Mouse (Mus musculus): Measurements from ENCODE around the gene Eif4e2. TPM values are rescaled to one million over a fixed set of nuclear protein-coding genes. Genes with fewer than 3 reads are reported as not detected.

Gene Eif4e2
- polyA plus RNA-seq, 1 experiment = 26.6 TPM

- no peak for TF ChIP-seq POLR2A (IDR thresholded peaks at IDR 0.05; ENCODE audit: borderline replicate concordance, extremely low read depth, low read depth, low read length)
- no peak for DNase-seq
- 66% methylated on average over 9 of the region's 9 CpGs for WGBS
- H3K4me3 ChIP-seq (replicated peaks; ENCODE audit: extremely low read depth, low read depth, low read length) = no peak within 1 kb of the TSS
- peaks cover 4% of the 10 kb centered on the region; the same call in 1 of the 2 replicates for H3K4me1 ChIP-seq (ENCODE audit: control insufficient read depth, insufficient read depth, low read length)
These were observed 30.7 kb upstream of the Eif4e2 start, which contains the start of gene Prss56 for GRCm38 (mm10) chr1:87183013-87183412. Gene Prss56 (plus strand): TSS chr1:87183313.

- TF ChIP-seq POLR2A (IDR thresholded peaks at IDR 0.05; ENCODE audit: borderline replicate concordance, extremely low read depth, low read depth, low read length) (no peak), CTCF (IDR thresholded peaks at IDR 0.05; ENCODE audit: insufficient read depth, low read length) (no peak)
These were observed 29.5 kb upstream of the Eif4e2 start for GRCm38 (mm10) chr1:87183998-87184750.

GRCm38 (mm10) chr1:87184751-87185139 is 29.0 kb upstream of the Eif4e2 start:
- H3K4me3 ChIP-seq (replicated peaks; ENCODE audit: extremely low read depth, low read depth, low read length) = no peak overlapping the region
- WGBS = 11% methylated on average over 20 of the region's 20 CpGs
- peaks cover 4% of the 10 kb centered on the region; the same call in 1 of the 2 replicates for H3K4me1 ChIP-seq (ENCODE audit: control insufficient read depth, insufficient read depth, low read length)
- DNase-seq = peak; percentile 70
- TF ChIP-seq POLR2A (IDR thresholded peaks at IDR 0.05; ENCODE audit: borderline replicate concordance, extremely low read depth, low read depth, low read length) = no peak
- peak; percentile 77 for TF ChIP-seq CTCF (IDR thresholded peaks at IDR 0.05; ENCODE audit: insufficient read depth, low read length)

More at GRCm38 (mm10) chr1:87183998-87184750, 29.5 kb upstream of the Eif4e2 start:
- WGBS = 34% methylated on average over 15 of the region's 15 CpGs
- peaks cover 4% of the 10 kb centered on the region; the same call in 1 of the 2 replicates for H3K4me1 ChIP-seq (ENCODE audit: control insufficient read depth, insufficient read depth, low read length)
- no peak overlapping the region for H3K4me3 ChIP-seq (replicated peaks; ENCODE audit: extremely low read depth, low read depth, low read length)
- DNase-seq = no peak

- no peak for TF ChIP-seq POLR2A (IDR thresholded peaks at IDR 0.05; ENCODE audit: borderline replicate concordance, extremely low read depth, low read depth, low read length)
- TF ChIP-seq CTCF (IDR thresholded peaks at IDR 0.05; ENCODE audit: insufficient read depth, low read length) = no peak
- Histone ChIP-seq H3K4me3 (replicated peaks; ENCODE audit: extremely low read depth, low read depth, low read length) (no peak overlapping the region), H3K4me1 (ENCODE audit: control insufficient read depth, insufficient read depth, low read length) (peaks cover 4% of the 10 kb centered on the region; the same call in 1 of the 2 replicates)
- WGBS = 18% methylated on average over 13 of the region's 13 CpGs
- DNase-seq = no peak
These were observed 28.2 kb upstream of the Eif4e2 start for GRCm38 (mm10) chr1:87185526-87185925.

GRCm38 (mm10) chr1:87186261-87187036 is 27.3 kb upstream of the Eif4e2 start:
- peaks cover 4% of the 10 kb centered on the region; the same call in 1 of the 2 replicates for H3K4me1 ChIP-seq (ENCODE audit: control insufficient read depth, insufficient read depth, low read length)
- DNase-seq = peak; percentile 14
- TF ChIP-seq CTCF (IDR thresholded peaks at IDR 0.05; ENCODE audit: insufficient read depth, low read length) (no peak), POLR2A (IDR thresholded peaks at IDR 0.05; ENCODE audit: borderline replicate concordance, extremely low read depth, low read depth, low read length) (no peak)
- WGBS = 2% methylated on average over 54 of the region's 54 CpGs
- peak overlapping the region; percentile 68 for H3K4me3 ChIP-seq (replicated peaks; ENCODE audit: extremely low read depth, low read depth, low read length)

- peak overlapping the region; percentile 68 for H3K4me3 ChIP-seq (replicated peaks; ENCODE audit: extremely low read depth, low read depth, low read length)
- H3K4me1 ChIP-seq (ENCODE audit: control insufficient read depth, insufficient read depth, low read length) = peaks cover 4% of the 10 kb centered on the region; the same call in 1 of the 2 replicates
- TF ChIP-seq POLR2A (IDR thresholded peaks at IDR 0.05; ENCODE audit: borderline replicate concordance, extremely low read depth, low read depth, low read length) = no peak
- TF ChIP-seq CTCF (IDR thresholded peaks at IDR 0.05; ENCODE audit: insufficient read depth, low read length) = peak; percentile 72
- peak; percentile 71 for DNase-seq
- 1% methylated on average over 15 of the region's 15 CpGs for WGBS
These were observed 26.7 kb upstream of the Eif4e2 start for GRCm38 (mm10) chr1:87187037-87187355.

- no peak for TF ChIP-seq CTCF (IDR thresholded peaks at IDR 0.05; ENCODE audit: insufficient read depth, low read length)
- DNase-seq = no peak
- WGBS = 26% methylated on average over 4 of the region's 4 CpGs
These were observed 23.3 kb upstream of the Eif4e2 start, which contains the start of gene Chrnd for GRCm38 (mm10) chr1:87190429-87190828. Gene Chrnd (plus strand): TSS chr1:87190607.

GRCm38 (mm10) chr1:87197296-87197695 is 16.4 kb upstream of the Eif4e2 start:
- DNase-seq = no peak
- TF ChIP-seq POLR2A (IDR thresholded peaks at IDR 0.05; ENCODE audit: borderline replicate concordance, extremely low read depth, low read depth, low read length) = no peak
- no peak for TF ChIP-seq CTCF (IDR thresholded peaks at IDR 0.05; ENCODE audit: insufficient read depth, low read length)
- Histone ChIP-seq H3K4me3 (replicated peaks; ENCODE audit: extremely low read depth, low read depth, low read length) (no peak overlapping the region), H3K4me1 (ENCODE audit: control insufficient read depth, insufficient read depth, low read length) (no peaks in the 10 kb centered on the region)
- 75% methylated on average over 9 of the region's 9 CpGs for WGBS

More at GRCm38 (mm10) chr1:87190429-87190828, 23.3 kb upstream of the Eif4e2 start, which contains the start of gene Chrnd:
- Histone ChIP-seq H3K4me3 (replicated peaks; ENCODE audit: extremely low read depth, low read depth, low read length) (no peak within 1 kb of the TSS), H3K4me1 (ENCODE audit: control insufficient read depth, insufficient read depth, low read length) (no peaks in the 10 kb centered on the region)

- TF ChIP-seq POLR2A (IDR thresholded peaks at IDR 0.05; ENCODE audit: borderline replicate concordance, extremely low read depth, low read depth, low read length) = no peak
- Histone ChIP-seq H3K4me3 (replicated peaks; ENCODE audit: extremely low read depth, low read depth, low read length) (no peak overlapping the region), H3K4me1 (ENCODE audit: control insufficient read depth, insufficient read depth, low read length) (no peaks in the 10 kb centered on the region)
- WGBS = 64% methylated on average over 12 of the region's 12 CpGs
- no peak for DNase-seq
These were observed 15.3 kb upstream of the Eif4e2 start for GRCm38 (mm10) chr1:87198119-87199065.
